Mouse (Mus musculus): Measurements from ENCODE around the gene Pacrg.

Gene Pacrg

GRCm38 (mm10) chr17:10454406-10454805 is 385.7 kb downstream of the Pacrg start:
- DNase-seq (ENCODE audit: low spot score in 2 of 2): no peak

GRCm38 (mm10) chr17:10452801-10453200 is 387.3 kb downstream of the Pacrg start:
- no peak for DNase-seq (ENCODE audit: low spot score in 2 of 2)

GRCm38 (mm10) chr17:10451306-10452077 is 388.6 kb downstream of the Pacrg start:
- DNase-seq (ENCODE audit: low spot score in 2 of 2): no peak

- DNase-seq (ENCODE audit: low spot score in 2 of 2): no peak
These were observed 390.3 kb downstream of the Pacrg start for GRCm38 (mm10) chr17:10449800-10450299.

- DNase-seq (ENCODE audit: low spot score in 2 of 2): no peak
These were observed 391.7 kb downstream of the Pacrg start for GRCm38 (mm10) chr17:10448417-10448816.

- DNase-seq (ENCODE audit: low spot score in 2 of 2): no peak
These were observed 398.5 kb downstream of the Pacrg start for GRCm38 (mm10) chr17:10441501-10442111.

- DNase-seq (ENCODE audit: low spot score in 2 of 2): no peak
These were observed 399.1 kb downstream of the Pacrg start for GRCm38 (mm10) chr17:10440961-10441360.

- no peak for DNase-seq (ENCODE audit: low spot score in 2 of 2)
These were observed 400.3 kb downstream of the Pacrg start for GRCm38 (mm10) chr17:10439815-10440214.

GRCm38 (mm10) chr17:10434867-10435266 is 405.2 kb downstream of the Pacrg start:
- no peak for DNase-seq (ENCODE audit: low spot score in 2 of 2)

- DNase-seq (ENCODE audit: low spot score in 2 of 2): no peak
These were observed 407.5 kb downstream of the Pacrg start for GRCm38 (mm10) chr17:10432525-10433180.

- no peak for DNase-seq (ENCODE audit: low spot score in 2 of 2)
These were observed 408.1 kb downstream of the Pacrg start for GRCm38 (mm10) chr17:10431849-10432524.

GRCm38 (mm10) chr17:10430831-10431230 is 409.3 kb downstream of the Pacrg start:
- no peak for DNase-seq (ENCODE audit: low spot score in 2 of 2)

- DNase-seq (ENCODE audit: low spot score in 2 of 2): no peak
These were observed 410.7 kb downstream of the Pacrg start for GRCm38 (mm10) chr17:10429406-10429805.

GRCm38 (mm10) chr17:10425311-10425710 is 414.8 kb downstream of the Pacrg start:
- peak in 1 of 2 experiments; percentile 6 for DNase-seq (ENCODE audit: low spot score in 2 of 2)

- DNase-seq (ENCODE audit: low spot score in 2 of 2): no peak
These were observed 422.4 kb downstream of the Pacrg start for GRCm38 (mm10) chr17:10417558-10418253.

- no peak for DNase-seq (ENCODE audit: low spot score in 2 of 2)
These were observed 423.1 kb downstream of the Pacrg start for GRCm38 (mm10) chr17:10416995-10417394.

GRCm38 (mm10) chr17:10416101-10416500 is 424.0 kb downstream of the Pacrg start:
- no peak for DNase-seq (ENCODE audit: low spot score in 2 of 2)

GRCm38 (mm10) chr17:10414383-10414782 is 425.7 kb downstream of the Pacrg start:
- no peak for DNase-seq (ENCODE audit: low spot score in 2 of 2)

GRCm38 (mm10) chr17:10413870-10414269 is 426.2 kb downstream of the Pacrg start:
- no peak for DNase-seq (ENCODE audit: low spot score in 2 of 2)

GRCm38 (mm10) chr17:10410597-10411476 is 429.3 kb downstream of the Pacrg start:
- no peak for DNase-seq (ENCODE audit: low spot score in 2 of 2)

All from natural killer cell, adult 2 months (primary cell).